Comparison of ENCODE assay signal across 9 mouse cellular contexts in genomic region chr7:63851841-63852533, GRCm38 (mm10).
A peak's percentile ranks its signal among the peaks of the same experiment; 100 is the strongest.
DNase-seq lines count a peak whose midpoint lies in the region; ATAC-seq and TF ChIP-seq lines count a peak whose summit lies in the region.
"Had no signal": no experiment of that assay in that cellular context is flagged by ENCODE, and none has a peak within 500 bp of the region (broad histone marks: within the 10 kb centered on the region; RNA-seq: fewer than 3 reads in every experiment).

No protein-coding gene starts in this region.

- peaks cover 2% of the 10 kb centered on the region; the same call in 1 of the 2 replicates for H3K4me1 ChIP-seq in lung, embryonic 16.5 days (replicated peaks; ENCODE audit: control insufficient read depth, insufficient read depth, low read length)
- H3K4me1 ChIP-seq: limb, embryonic 12.5 days had no signal

- intact Hi-C loops in gastrocnemius, adult 2 months (cut with DNase I), result loop anchor here (10.0 kb wide), 1 partner anchor 303 kb away; the partner anchor contains the start of gene Trpm1
- intact Hi-C loops in gastrocnemius, postnatal 36 days (cut with DNase I), result no loop called here

- ATAC-seq in lung, embryonic 16.5 days (ENCODE audit: low read depth), result peak; percentile 61

- 33% methylated on average over 7 of the region's 7 CpGs for WGBS in lung, embryonic 16.5 days

- no peak overlapping the region for H3K9ac ChIP-seq in lung, embryonic 16.5 days (ENCODE audit: low read length)
- H3K9ac ChIP-seq: limb, embryonic 12.5 days had no signal

- no peaks in the 10 kb centered on the region for H3K27me3 ChIP-seq in lung, embryonic 16.5 days (ENCODE audit: control insufficient read depth, insufficient read depth, low read depth, low read length)
- H3K27me3 ChIP-seq: limb, embryonic 12.5 days had no signal

- H3K4me2 ChIP-seq in lung, embryonic 16.5 days (ENCODE audit: low read depth, low read length), result no peak overlapping the region
- H3K4me2 ChIP-seq: limb, embryonic 12.5 days had no signal

- H3K36me3 ChIP-seq in lung, embryonic 16.5 days (ENCODE audit: control insufficient read depth, insufficient read depth, low read length), result no peaks in the 10 kb centered on the region
- H3K36me3 ChIP-seq: limb, embryonic 12.5 days had no signal

- no peak overlapping the region for H3K27ac ChIP-seq in gastrocnemius, adult 2 months
- H3K27ac ChIP-seq in lung, embryonic 16.5 days (ENCODE audit: low read length), result no peak overlapping the region
- H3K27ac ChIP-seq: limb, embryonic 12.5 days had no signal

- H3K9me3 ChIP-seq in lung, embryonic 16.5 days (ENCODE audit: control insufficient read depth, low read length), result no peaks in the 10 kb centered on the region
- H3K9me3 ChIP-seq: limb, embryonic 12.5 days had no signal

- peak; percentile 45 for TF ChIP-seq CTCF in gastrocnemius, adult 2 months (IDR thresholded peaks at IDR 0.05)

- no peak overlapping the region for H3K4me3 ChIP-seq in gastrocnemius, adult 2 months
- no peak overlapping the region for H3K4me3 ChIP-seq in lung, embryonic 16.5 days (ENCODE audit: low read length)
- H3K4me3 ChIP-seq: limb, embryonic 12.5 days had no signal

- peak; percentile 44 for DNase-seq in gastrocnemius, adult 2 months
- no peak for DNase-seq in gastrocnemius, postnatal 36 days
- peak; percentile 66 for DNase-seq in 3134 (ENCODE audit: extremely low read depth, insufficient read length, low spot score)
- peak; percentile 91 to 95 for DNase-seq in cerebellum, adult 18-20 months
- DNase-seq in kidney, adult 8-10 months, result peak; percentile 35 to 40
- no peak for DNase-seq in embryo, embryonic 10 days (ENCODE audit: low spot score)
- no peak for DNase-seq in gastrocnemius, adult 18-20 months (ENCODE audit: low spot score)

Comparison
In these comparisons a context has a peak if more than half of its experiments do, and no peak if none do; other contexts are left out.
1. DNase-seq: peak in gastrocnemius, adult 2 months (single experiment), 3134 (single experiment), cerebellum, adult 18-20 months (2 of 2) and kidney, adult 8-10 months (2 of 2); none in gastrocnemius, postnatal 36 days (0 of 2), embryo, embryonic 10 days (single experiment) and gastrocnemius, adult 18-20 months (single experiment).